Mouse (Mus musculus) spleen, postnatal 10 days (tissue): Measurements from ENCODE around the gene Adgrl2.

Source experiments
- DNase-seq, 2 experiments: peaks; one replicate each; pipeline ENCODE4 v3.0.0; 2021 to 2022; ENCODE audit warnings: low spot score in 2 of 2

Adgrl2 gene

DNA sequence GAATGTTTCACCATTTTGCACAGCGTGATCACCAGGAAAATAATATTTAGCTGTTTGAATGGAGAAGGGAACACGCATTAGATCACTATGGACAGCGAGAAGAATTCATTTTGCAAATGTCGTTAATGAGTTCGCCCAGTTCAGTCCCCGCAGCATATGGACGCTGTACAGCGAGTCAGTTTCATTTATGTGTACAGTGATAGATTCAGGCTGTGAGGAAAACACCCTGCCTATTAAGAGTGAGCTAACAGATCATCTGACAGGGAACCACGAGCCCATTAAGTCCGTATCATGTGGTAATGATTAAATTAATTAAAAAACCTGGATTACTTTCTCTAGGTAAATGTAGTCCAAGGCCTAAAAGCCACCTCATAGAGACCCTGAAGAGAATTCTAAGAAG is 161.8 kb downstream of the Adgrl2 start:
- DNase-seq: no peak

DNA sequence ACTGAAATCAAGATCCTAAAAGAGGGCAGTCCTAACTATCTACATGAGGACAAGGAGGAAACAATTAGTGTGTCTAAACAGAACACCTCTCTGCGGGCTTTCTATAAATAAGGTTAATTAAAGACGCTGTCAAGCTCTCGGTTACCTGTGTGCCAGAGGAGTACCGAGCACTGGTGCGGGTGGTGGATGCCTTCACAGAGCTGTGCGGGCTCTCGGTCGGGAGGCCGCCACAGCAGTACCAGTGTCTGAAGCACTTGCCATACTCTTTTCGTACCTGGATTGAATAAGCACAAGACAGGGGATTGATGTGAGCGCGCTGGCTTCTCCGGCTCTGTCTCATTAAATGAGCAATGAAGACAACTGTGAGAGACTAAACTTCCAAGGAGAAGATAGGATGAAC is 166.8 kb downstream of the Adgrl2 start:
- DNase-seq: no peak

DNA sequence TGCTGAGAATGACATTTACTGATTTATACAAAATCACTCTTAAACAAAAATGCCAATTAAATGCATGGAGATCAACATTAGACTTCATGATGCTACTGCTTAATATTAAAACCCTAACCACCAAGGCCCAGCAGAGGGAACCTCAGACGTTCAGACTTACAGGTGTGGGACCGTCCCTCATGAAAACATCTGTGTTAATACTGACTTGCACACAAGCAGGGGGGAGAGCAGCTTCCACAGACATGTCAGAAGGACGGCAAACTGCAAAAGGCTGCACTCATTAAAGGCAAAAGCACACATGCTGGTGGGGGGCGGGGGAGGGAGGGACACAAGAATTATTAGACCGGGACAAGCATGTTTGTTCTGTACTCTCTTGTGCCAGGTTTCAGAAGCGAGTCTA is 168.7 kb downstream of the Adgrl2 start:
- DNase-seq: no peak

DNA sequence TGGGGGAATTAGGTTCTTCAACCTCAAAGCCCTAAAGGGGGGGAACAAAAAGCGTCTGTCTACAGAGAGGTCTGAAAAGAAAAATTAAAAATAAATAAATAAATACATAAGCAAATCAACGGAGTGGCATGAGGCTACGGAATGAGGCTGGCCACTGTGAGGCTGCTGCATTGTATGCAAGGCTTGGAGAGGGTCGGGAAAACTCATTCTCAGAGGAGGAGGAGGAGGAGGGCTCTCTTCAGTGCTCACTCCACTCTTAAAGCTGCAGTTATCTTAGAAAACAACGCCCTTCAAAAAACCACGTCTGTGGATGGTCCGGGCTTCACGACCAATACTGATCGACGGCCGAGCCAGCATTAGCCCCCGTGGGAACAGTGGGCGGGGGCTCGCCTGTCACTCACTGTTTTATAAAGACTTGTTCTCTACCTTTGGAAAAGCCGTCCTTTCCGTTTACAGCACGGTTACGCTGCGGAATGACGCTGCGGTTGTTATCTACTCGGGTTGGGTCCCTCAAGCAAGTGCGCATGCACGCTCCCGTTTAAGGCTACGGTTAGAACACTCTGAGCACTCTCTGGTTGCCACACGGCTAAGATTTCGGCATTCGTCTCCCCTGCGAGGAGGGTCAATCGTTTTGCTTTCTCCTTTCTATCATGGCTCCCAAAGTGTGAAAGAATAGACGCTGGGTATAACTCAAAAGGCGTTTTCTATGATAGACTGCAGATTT is 170.9 kb downstream of the Adgrl2 start:
- no peak for DNase-seq

DNA sequence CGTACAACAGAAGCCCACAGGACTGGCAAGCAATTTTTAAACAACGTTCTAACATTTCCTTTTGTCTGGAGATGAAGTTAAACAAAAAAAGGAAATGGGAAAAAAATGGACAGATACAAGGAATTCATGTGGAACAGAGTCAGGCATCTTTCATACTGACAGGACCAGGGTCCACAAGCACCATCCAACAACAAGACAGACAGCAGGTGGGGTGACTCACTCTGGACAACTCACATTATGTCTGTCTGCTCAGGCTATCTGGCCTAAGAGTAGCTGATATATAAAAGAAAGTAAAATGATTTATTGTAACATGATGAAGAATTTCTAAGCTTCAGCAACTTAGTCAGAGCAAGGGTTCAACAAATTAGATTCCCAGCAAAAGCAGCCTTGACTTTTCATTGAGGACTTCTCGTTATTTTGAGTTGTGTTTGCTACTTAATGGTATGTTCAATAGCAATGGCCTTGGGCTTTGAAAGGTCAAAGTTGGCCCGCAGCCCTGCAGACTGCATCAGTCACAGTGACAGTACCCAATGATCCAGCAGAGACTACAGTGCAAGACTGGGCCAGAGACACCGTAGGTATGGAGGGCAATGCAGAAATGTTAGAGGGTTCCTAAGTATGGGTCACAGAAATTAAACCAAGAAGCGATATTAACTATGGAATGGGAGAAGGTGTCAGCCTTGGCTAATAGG is 171.8 kb downstream of the Adgrl2 start:
- no peak for DNase-seq

DNA sequence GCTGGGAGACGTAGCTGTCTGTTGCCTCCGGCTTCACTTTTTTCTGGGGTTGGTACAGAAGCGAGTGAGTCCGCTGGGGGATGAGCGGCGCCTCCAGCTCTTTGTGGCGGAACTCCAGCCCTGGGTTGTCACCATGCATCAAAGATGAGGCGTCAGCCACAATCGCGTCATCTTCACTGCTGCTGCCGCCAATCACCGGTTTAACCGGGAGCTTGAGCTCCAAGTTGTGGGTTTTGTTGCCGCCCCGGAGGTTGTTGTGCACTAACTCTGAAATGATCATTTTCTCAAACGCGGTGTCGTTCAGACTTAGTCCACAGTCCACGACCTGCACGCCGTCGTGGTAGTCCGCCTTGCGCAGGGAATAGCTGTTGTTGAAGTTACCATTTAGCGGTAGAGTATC is 172.9 kb downstream of the Adgrl2 start:
- no peak for DNase-seq

DNA sequence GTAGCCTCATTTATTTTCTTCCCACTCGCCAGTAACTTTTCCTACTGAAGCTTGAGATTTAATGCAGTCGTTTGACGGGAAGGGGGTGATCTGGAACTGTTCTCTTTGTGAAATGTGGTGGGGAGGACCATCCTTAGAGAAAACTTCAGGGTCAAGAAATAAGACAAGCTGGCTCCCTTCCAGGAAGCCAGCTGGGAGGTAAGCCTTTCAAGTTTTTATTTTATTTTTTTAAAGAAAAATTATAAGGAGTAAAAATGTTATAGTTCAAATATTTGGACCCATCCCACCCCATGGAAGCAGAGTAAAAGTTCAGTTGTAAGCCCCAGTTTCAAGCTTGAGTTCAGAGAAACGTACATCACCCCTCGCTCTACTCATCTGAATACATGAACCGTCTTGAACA is 177.2 kb downstream of the Adgrl2 start:
- DNase-seq: no peak

DNA sequence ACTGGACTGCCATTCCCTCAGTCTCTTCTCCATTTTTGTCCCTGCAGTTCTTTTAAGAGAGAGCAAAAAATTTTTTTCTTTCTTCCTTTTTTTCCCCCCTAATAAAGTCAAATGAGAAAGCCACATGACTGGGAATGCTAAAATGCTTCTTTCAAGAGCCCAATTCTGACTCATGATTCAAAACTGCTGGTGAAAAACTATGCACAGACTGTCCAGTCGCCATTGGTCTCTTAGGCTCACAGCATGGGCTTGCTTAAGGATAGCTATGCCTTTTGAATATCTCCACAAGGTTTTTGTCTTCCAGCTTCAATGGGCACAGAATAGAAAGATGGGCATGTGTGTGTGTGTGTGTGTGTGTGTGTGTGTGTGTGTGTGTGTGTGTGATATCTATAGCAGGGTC is 178.3 kb downstream of the Adgrl2 start:
- no peak for DNase-seq

DNA sequence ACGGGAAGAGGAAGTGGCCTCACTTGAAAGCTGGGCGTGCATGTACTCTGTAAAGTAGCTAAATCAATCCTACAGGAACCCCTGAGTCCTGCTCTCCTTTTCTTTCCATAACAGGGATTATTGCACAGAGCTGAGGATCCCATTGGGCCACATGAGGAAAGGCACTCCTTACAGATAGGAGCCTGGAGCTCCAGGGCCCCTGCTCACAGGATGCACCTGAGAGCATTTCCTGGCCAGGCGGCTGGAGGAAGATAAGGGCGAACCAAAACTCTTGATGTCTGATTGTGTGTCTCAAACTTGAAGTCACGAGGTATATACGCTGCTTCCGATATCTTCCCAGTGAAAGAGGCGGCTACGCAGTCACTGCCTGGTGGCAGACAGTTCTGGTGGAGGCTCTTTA is 183.4 kb downstream of the Adgrl2 start:
- DNase-seq: no peak

DNA sequence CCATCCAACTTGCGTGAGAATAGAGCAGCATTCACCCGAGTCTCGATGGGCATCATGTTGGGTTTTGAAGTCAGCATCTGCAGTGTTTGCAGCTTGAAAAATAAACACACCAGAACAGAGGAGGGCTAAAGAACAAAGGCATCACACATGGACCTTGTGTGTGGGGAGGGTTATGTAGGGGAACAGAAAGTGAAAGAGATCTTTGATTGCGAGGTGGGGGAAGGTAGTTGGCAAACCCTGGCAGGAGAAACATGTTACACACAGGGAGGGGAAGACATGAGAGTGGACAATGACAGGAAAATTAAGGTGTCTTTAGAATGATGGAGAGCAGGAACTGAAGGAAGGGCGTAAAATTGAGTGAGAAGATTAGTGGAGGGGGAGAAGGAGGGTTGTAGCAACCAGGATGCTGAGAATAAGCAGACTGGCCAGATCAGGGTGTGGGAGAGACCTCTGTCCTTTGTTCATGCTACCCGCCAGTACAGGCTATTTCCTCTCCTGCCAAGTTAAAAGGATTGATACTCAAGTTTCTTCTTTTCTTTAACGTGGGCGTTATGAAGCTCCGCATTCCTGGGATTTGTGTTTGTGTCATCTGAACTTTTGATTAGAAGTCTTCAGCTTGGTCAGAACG is 197.0 kb downstream of the Adgrl2 start:
- DNase-seq: no peak

DNA sequence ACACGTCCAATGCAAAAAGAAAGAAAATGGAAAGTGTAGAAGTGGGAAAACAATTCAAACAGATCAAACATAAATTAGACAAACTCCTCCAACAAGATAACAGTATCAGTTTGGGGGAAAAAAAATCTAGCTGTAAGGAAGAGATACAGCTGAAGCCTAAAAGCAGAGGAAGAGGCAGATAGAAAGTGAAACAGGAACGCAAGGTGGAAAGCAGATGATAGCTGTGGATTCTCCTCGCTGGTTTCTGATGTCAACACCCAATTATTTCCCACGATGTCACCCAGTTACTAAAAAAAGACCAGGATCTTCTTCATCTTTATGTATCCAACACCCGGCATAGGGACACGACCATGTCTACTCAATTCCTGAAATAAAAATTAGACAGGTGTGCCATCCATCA is 220.0 kb downstream of the Adgrl2 start:
- DNase-seq: no peak
